Mouse (Mus musculus) inflammation-experienced regulatory T-cells, adult 6 months (primary cell): ENCODE results near the gene Lypd1. TPM values are rescaled to one million over a fixed set of nuclear protein-coding genes. Genes with fewer than 3 reads are reported as not detected.

Source experiments
- ATAC-seq: one replicate; pipeline ENCODE4 v1.8.0; 2017
- polyA plus RNA-seq, 3 experiments: library from polyadenylated mRNA; unstranded; fragments of 100-300 nt; shearing (Covaris generic); gene quantifications; one replicate each; pipeline ENCODE4 v1.2.1; 2017

Lypd1 gene
- polyA plus RNA-seq = not detected

GRCm38 (mm10) chr1:125912601-125913600 lies at the start of gene Lypd1:
Lypd1 (minus strand) TSS chr1:125913101.
- ATAC-seq = no peak

- ATAC-seq = no peak
These were observed 38.1 kb upstream of the Lypd1 start for GRCm38 (mm10) chr1:125951026-125951425.

- ATAC-seq = no peak
These were observed 36.2 kb upstream of the Lypd1 start for GRCm38 (mm10) chr1:125949076-125949475.

GRCm38 (mm10) chr1:125945136-125945535 lies 32.2 kb upstream of the Lypd1 start:
- ATAC-seq = no peak

- no peak for ATAC-seq
These were observed 30.4 kb upstream of the Lypd1 start for GRCm38 (mm10) chr1:125943305-125943704.

- ATAC-seq = no peak
These were observed 12.6 kb upstream of the Lypd1 start for GRCm38 (mm10) chr1:125925486-125925885.

GRCm38 (mm10) chr1:125923062-125923461 lies 10.2 kb upstream of the Lypd1 start:
- ATAC-seq = no peak

- ATAC-seq = no peak
These were observed 7.8 kb upstream of the Lypd1 start for GRCm38 (mm10) chr1:125920696-125921095.

- no peak for ATAC-seq
These were observed 928 bp downstream of the Lypd1 start for GRCm38 (mm10) chr1:125911901-125912445.

- ATAC-seq = no peak
These were observed 1.5 kb downstream of the Lypd1 start for GRCm38 (mm10) chr1:125911337-125911900.

- ATAC-seq = no peak
These were observed 2.0 kb downstream of the Lypd1 start for GRCm38 (mm10) chr1:125910871-125911265.

- ATAC-seq = no peak
These were observed 2.6 kb downstream of the Lypd1 start for GRCm38 (mm10) chr1:125910211-125910870.

GRCm38 (mm10) chr1:125893158-125893557 lies 19.7 kb downstream of the Lypd1 start:
- no peak for ATAC-seq

- no peak for ATAC-seq
These were observed 42.8 kb downstream of the Lypd1 start for GRCm38 (mm10) chr1:125870056-125870455.

- ATAC-seq = no peak
These were observed 54.3 kb downstream of the Lypd1 start for GRCm38 (mm10) chr1:125858631-125859030.

GRCm38 (mm10) chr1:125854646-125855045 lies 58.3 kb downstream of the Lypd1 start:
- ATAC-seq = no peak

GRCm38 (mm10) chr1:125839746-125840392 lies 73.0 kb downstream of the Lypd1 start:
- ATAC-seq = no peak

- ATAC-seq = no peak
These were observed 75.4 kb downstream of the Lypd1 start for GRCm38 (mm10) chr1:125837507-125837906.

- ATAC-seq = no peak
These were observed 89.3 kb downstream of the Lypd1 start for GRCm38 (mm10) chr1:125823611-125824010.

- ATAC-seq = no peak
These were observed 91.8 kb downstream of the Lypd1 start for GRCm38 (mm10) chr1:125821101-125821500.
